Mouse (Mus musculus): ENCODE measurements around the gene Soga1.

Gene Soga1

DNA sequence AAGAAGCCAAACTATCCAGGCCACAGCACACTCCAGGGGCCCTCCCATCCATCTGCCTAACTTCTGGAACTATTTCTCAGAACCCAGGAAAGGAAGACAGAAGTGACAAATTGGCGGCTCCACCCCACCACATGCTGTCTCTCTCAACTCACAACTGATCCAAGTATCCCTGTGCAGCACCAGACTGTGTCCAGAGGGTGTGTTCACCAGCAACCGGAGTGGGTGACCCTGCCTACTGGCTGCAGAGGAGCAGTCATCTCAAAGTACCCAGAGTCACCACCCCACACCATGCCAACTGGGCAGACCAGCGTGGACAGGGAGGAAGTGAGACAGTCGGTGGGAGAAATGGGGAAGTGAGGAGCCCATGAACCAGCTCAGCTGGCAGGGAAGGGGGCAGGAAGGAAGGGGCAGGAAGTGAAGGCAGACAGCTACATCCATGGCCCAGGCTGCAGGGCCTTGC lies 15.8 kb downstream of the Soga1 start:
- peak; percentile 76 to 79 for DNase-seq (ENCODE audit: low spot score in 2 of 2)

DNA sequence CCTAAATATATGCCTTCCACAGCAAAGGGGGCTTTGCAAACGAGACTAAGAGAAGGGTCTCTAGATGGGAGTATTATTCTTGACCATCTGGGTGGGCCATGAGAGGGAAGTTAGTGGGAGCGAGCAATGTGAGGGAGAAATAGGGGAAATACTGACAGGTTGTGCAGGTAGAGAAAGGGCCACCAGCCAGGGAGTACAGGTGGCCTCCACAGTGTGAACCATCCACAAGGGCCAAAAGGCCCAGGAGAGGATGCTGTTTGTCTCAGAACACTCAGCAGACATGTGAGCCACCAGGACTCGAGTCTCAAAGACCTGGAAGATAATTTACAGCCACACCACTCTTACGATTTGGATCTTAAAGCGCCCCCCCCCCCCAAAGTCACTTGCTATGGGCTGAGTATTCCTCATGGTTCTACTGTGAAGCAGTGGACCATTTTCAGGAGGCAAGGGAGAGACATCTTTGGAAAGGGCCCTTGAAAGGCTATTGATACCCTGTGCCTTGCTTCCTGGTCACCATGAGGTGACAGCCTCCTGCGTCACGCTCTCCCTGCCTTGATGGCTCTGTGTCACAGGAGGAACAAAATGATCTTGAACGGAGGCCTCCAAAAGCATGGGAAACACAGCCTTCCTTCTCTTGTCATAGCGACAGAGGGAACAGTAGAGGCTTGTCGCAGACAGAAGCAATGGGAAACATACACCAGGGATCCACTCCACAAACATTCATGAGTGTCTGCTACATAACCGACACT lies 18.3 kb downstream of the Soga1 start:
- DNase-seq (ENCODE audit: low spot score in 2 of 2): no peak

DNA sequence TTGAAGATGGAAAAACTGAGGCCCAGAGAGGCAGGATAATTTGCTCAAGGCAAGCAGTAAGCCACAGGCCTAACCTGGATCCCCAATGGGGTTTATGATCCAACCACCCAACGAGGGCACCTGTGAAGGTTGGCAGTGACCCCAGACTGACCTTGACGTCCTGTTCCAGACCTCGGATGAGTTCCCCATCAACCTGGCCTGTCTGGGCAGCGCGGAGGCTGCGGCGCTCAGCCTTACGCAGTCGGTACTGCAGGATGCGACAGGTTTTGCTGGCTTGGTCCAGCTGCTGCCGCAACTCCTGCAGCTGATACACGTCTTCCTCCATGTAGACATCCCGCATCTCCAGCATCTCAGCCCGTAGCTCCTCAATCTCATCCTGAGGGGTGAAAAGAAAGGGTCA lies 19.0 kb downstream of the Soga1 start:
- peak in 1 of 2 experiments; percentile 32 for DNase-seq (ENCODE audit: low spot score in 2 of 2)

DNA sequence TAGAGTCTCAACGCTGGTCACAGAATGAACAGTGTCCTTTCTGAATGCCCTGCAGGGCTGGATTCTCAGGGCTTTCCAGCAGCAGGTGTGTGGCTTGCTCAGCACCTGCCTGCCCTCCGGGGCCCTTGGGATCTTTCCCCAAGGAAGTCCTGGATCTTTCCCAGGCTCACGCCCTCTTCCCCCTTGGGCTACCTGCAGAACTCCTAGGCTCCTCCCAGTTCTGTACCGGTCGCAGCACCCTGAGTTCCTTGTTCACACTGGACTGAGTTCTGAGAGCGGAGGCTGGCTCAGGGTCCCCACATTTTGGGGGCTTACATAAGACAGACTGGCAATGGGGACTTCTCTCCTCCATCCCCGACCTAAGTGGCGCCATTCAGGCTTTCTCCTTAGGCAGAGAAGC lies 19.9 kb downstream of the Soga1 start:
- DNase-seq (ENCODE audit: low spot score in 2 of 2): no peak

DNA sequence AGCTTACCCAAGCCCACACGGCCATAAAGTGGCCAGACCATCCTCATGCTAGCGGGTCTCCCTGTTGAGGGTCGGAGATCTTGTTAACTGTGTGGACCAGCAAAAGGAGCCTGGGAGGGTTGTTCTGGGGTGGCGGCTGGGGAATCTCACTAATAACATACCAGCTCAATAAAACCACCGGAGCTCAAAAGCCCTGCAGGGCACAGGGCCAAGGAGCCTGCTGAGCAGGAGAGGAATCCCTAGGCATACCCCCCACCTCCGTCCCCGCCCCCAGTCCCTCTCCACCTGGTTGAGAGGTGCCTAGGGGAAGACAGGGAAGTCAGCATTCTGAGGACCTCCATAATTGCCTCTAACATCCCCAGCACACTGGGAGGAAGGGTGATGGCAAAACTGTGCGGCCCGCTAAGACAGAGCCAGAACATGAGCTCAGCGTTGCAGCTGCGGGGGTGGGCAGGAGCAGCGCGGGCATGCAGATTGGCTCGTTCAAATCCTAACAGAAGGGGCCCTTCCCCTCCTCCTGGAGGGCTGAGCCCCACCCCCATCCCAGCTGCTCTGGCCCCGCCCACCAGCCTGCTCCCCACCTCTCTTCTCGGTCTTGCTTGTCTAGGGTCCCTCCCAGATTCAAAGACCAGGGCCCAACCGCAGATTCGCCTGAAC lies 20.6 kb downstream of the Soga1 start:
- peak; percentile 91 to 93 for DNase-seq (ENCODE audit: low spot score in 2 of 2)

DNA sequence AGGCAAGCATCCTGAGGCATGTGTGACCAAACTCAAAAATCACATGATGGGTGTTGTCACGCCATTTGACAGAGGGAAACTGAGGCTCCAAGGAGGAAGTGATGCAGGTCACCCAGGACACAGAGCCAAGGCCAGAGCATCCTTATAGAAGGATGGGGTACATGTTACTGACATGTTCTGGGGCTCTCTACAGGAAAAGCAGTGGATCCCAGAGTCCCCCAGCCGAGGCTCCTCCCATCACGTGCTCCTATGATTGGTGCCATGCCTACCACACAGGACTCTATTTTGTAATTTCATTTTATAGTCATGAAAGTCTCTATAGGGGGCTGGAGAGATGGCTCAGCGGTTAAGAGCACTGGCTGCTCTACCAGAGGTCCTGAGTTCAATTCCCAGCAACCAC lies 21.3 kb downstream of the Soga1 start:
- DNase-seq (ENCODE audit: low spot score in 2 of 2): no peak

DNA sequence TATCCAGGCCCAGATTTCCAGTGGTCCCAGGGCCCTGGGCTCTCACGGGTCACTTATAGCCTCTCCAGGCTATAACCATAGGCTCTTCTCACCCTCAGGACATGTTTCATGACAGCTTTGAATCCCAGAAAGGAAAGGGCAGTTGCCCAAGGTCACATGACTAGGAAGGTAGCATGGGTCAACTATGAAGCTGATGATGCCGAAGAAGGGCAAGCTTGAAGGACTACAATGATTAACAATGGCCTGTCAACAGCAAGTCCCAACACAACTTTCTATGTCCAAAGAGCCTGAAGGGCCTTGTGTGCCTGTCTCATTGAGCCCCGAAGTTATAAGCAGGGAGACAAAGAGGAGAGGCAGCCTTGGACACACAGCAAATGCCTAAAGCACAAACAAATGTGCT lies 21.9 kb downstream of the Soga1 start:
- DNase-seq (ENCODE audit: low spot score in 2 of 2): no peak

DNA sequence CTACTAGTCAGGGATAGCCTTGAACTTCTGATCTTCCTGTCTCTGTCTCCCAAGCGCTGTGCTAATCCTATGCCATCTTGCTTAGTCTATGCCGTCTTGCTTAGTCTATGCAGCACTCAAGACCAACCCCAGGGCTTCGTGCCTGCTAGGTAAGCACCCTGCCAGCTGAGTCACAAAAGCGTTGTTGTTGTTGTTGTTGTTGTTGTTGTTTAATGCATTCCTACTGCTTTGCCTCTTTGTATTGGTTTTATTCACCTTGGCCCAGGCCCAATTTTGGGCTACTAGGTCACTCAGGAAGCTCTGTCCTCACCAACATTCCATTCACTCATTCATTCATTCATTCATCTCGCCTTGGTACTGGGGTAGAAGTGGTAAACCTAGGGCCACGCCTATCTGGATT lies 23.3 kb downstream of the Soga1 start:
- no peak for DNase-seq (ENCODE audit: low spot score in 2 of 2)

DNA sequence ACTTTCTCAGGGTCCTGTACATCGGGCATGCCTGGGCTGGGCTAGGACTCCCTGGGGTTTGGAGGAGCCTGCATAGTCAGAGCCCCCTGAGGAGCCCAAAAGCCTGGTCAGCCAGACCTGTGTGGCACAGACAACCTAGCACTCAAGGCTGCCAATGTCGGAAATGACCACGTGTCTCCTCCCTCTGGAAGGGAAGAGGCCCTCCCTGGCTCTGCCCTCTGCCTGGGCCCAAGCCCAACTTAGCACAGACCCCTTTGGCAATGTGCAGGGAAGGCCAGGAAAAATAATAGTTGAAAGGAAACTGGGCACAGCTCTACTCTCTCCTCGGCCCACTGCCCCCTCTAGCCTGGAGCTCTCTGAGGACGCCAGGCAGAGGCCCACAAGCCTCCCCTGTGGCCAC lies 24.2 kb downstream of the Soga1 start:
- DNase-seq (ENCODE audit: low spot score in 2 of 2): peak; percentile 80 to 81

DNA sequence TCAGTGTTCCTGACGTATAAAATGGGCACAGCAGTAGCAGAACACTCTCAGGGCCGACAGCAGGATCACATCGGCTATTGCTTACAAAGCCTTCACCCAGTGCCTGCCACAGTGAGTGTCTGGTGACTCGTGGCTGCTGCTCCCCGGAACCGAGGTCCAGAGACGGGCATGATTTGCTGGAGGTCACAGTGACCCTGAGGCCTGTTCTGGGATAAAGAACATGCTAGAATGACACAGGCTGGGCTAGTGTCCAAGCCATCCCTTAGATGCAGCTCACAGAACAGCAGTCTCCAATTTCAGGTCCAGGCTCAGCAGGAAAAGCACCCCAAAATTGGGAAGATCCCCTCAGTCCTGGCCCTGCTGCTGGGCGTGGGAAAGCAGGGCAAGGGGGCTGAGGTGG lies 24.8 kb downstream of the Soga1 start:
- DNase-seq (ENCODE audit: low spot score in 2 of 2): peak in 1 of 2 experiments; percentile 36

DNA sequence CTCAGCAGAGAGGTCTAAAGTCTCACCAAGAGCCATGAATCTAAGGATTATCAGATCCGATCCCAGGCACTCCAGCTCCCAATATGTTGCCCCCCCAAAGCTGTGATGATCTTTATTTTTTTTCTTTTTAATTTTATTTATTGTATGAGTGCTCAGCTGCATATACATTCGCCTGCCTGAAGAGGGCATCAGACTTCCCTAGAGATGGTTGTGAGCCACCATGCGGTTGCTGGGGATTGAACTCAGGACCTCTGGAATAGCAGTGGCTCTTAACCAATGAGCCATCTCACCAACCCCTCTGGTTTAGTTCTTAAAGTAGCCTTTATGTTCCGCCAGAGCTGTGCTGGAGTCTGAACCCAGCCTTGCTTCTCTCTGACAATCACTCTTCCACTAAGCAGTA lies 25.3 kb downstream of the Soga1 start:
- no peak for DNase-seq (ENCODE audit: low spot score in 2 of 2)

DNA sequence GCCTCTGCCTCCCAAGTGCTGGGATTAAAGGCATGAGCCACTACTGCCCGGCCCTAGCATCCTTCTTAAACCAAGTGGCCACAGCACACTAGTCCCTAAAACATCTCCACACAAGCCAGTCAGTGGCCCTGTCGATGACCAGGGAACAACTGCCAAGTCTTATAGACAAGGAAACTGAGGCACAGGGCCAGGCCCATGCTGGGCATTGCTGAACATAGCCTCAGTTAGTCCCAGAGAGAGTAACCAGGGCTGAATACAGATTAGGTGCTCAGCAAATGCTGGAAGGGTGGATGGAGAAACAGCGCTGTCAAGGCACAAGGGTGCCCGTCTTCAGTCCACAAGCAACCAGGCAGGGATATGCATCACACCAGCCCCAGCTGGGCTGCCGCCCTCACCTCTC lies 25.9 kb downstream of the Soga1 start:
- no peak for DNase-seq (ENCODE audit: low spot score in 2 of 2)

DNA sequence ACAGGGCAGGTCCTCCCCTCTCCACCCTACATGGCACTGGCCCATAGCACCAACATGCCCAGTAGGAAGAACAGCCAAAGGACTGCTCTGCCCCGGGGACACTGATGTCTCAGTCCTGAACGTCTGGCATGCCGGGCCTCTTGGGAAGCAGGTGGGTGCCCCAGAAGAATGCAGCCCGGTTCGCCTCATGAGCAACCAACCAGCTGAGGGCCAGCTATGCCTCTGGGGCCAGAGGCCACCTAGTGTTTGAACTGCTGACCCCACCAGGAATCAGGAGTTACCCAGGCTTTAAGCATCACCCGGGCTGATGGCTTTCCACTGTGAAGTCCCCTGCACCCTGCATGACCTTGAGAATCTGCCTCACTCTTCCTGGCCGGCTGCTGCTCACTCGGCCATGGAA lies 26.6 kb downstream of the Soga1 start:
- DNase-seq (ENCODE audit: low spot score in 2 of 2): no peak

DNA sequence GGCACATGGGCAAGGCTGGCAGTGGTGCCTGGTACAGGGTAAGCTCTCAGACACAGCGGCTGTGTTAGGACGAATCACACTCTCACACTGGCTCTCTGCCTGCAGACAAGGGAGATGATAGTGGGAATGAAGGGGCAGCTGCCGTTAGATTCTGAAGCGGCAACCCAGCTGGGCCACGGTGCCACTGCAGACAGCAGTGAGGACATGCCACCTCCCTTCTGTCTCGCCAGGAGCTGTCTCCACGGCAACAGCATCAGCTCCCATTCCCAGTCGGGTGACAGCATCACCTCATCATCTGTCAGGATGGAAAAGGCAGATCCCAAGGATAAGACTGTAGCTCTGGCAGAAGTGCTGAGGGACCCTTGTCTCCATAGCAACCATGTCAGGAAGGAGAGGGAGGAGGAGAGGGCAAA lies 29.2 kb downstream of the Soga1 start:
- DNase-seq (ENCODE audit: low spot score in 2 of 2): peak; percentile 83 to 92

DNA sequence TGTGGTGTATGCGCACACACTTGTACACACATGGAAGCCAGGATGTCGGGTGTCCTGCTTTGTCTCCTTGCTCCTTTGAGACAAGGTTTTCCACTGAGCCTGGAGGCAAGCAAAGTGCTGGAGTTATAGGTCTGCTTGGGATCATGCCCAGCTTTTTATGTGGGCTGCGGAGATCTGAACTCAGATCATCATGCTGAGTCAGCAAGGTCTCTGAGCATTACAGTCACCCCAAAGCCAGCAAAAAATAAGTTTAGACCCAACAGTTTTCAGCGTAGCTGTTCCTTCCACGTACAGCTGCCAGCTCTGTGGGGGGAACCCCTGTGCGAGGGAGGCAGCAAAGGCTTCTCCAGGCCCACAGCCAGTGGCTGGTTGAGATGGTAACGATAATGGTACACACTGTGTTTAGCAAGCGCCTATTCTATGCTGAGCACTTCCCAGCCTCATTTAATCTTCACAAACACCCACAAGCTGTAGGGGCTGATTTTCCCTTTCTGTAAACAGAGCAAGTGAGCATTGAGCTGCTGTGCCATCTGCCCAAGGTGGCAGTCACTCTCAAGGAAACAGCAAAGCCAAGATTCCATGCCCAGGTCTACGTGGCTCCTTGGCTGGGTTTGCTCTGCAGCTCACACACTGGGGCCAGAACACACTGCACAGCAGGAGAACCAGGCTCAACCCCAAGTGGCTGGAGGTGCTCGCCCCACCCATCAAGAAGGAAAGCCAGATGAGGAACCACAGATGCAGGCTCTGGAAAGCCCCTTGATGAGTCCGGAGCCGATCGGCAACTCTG lies 30.5 kb downstream of the Soga1 start:
- DNase-seq (ENCODE audit: low spot score in 2 of 2): peak; percentile 84 to 91

DNA sequence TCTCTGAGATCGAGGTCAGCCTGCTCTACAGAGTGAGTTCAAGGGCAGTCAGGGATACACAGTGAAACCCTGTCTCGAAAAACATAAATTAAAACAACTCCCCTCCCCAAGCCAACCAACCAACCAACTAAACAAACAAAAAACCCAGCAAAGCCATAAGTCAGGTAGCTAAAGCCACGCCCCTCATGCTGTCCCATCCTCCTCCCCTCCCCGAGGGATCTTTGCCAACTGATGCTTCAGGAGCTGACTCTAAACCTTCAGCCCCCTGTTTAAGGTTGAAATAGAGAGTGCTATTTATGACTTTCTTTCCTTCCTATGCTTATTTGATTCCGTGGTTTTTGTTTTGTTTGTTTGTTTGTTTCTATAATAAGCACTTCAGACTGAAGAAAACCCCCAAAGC lies 32.1 kb downstream of the Soga1 start:
- no peak for DNase-seq (ENCODE audit: low spot score in 2 of 2)

DNA sequence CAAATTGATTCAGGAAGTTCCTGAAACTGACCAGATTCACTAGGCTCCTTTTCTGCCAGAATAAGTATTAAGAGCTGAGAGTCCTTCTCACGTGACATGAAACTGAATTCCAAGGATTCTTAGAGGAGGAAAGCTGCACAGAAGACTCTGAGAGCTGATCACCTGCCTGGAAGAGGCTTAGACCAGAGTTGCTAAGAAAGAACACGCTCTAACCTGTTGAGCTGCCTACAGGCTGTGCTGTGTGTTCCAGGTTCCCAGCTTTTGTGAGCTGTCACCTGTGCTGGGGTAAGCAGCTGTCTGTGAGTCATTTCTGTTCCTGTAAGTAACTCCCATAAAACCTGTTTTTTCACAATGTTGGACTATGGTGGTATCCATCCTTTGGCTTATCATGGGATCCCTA lies 33.1 kb downstream of the Soga1 start:
- no peak for DNase-seq (ENCODE audit: low spot score in 2 of 2)

DNA sequence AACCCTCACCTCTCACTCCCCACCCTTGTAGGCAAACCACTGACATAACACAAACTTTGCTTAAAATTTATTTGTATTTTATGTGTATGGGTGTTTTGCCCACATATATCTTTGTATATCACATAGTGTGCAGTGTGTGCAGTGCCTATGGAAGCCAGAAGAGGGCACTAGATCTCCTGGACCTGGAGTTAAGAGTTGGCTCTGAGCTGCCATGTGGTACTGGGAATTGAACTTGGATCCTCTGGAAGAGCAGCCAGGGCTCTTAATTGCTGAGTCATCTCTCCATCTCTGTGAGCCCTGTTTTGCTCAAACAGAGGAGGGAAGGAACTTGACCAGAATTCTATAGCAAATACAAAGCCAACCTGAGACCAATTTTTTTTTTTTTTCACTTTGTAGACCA lies 35.1 kb downstream of the Soga1 start:
- no peak for DNase-seq (ENCODE audit: low spot score in 2 of 2)

DNA sequence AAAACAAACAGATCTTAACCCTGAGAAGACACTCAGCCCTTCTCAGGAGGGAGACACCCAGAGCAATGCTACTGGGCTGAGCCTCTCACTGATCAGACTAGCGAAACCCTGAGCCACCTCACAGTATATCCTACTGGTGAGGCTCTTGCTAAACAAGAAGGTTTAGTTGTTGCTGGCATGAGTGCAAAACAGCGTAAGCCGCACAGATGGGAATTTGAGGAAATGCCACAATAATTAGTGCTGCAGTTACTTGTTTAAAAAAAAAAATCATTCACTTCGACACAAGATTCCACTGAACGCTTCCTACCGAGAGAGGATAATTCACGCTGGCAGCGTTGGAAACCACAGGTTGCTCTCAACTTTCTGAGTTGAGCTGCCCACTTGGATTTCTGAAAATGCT lies 35.5 kb downstream of the Soga1 start:
- DNase-seq (ENCODE audit: low spot score in 2 of 2): no peak

DNA sequence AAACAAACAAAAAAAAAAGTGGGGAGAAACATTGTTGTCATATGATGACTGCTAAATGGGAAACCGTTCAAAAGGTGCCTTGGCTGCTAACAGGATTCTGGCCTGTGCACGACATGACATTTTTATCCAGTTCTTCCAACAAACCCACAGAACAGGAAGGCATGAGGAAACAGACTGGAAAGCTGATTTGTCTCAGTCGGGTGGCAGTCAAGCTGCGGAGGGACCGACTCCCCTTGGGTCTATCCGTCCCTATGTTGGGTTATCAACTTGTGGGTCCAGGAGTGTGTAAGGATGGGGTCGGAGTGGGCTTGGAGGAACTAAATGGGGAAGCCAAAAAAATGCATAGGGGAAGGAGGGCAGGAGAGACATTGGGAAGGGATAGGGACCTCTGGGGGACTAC lies 37.6 kb downstream of the Soga1 start:
- no peak for DNase-seq (ENCODE audit: low spot score in 2 of 2)

DNA sequence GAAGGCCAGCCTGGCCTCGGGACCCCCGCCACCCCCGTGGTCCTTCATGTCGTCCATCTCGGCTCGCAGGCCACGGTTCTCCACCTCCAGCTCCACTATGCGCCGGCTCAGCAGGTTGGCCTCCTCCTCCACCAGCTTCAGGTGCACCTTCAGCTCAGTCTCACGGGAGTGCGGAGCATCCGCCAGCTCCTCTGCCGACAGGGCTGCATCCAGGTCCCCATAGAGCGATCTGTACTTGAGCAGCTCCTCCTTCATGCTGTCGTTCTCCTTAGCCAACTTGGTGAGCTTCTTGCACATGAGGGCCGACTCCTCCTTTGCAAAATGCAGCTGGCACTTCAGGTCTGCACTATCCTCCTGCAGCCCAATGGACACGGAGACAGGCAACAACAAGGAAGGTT lies 38.4 kb downstream of the Soga1 start:
- DNase-seq (ENCODE audit: low spot score in 2 of 2): no peak

DNA sequence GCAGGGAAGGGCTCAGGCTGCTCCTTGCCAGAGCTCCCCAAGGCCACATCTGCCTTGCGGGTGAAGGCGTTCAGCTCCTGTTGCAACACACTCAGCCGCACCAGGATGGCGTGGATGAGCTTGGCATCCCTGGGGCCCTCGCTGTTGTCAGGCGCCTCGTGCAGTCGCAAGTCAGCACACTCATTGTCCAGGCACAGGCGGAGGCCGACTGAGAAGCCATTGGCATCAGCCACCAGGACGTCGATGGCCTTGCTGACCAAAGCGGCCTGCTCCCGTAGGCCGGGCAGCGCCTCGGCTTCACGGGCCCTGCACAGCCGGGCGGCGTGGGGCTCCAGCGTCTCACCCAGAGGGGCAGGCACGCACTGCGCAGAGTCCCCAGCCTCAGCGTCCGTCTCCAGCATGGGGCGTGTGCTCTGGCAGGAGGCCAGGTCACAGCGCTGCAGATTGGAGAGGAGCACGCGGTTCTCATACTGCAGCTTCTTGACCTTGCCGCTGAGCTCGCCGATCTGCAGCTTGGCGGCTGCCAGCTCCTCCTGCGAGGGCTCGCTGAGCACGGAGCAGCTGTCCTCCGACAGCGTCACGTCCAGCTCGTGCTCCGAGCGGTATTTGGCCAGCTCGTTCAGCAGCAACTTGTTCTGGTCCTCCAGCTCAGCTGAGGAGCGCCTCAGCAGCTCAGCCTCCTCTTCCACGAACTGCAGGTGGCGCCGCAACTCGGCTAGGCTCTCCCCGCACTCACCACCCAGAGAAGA lies 39.0 kb downstream of the Soga1 start:
- DNase-seq (ENCODE audit: low spot score in 2 of 2): no peak
